Mouse (Mus musculus) ES-Bruce4 (cell line): ENCODE measurements at regions not wholly inside any gene's neighbourhood (a gene's known extent, or its start where the extent isn't known, plus 50 kb on each side); places are given as distances from the start of the nearest gene placed in this dataset.

ENCODE experiments used
- CTCF ChIP-seq: IDR thresholded peaks from one replicate; pipeline ENCODE4 v1.8.1; 2011; ENCODE audit warnings: low read depth, low read length
- POLR2A ChIP-seq: IDR thresholded peaks from one replicate; pipeline ENCODE4 v1.8.1; 2011; ENCODE audit warnings: low read length; ENCODE audit not compliant: insufficient read depth

DNA sequence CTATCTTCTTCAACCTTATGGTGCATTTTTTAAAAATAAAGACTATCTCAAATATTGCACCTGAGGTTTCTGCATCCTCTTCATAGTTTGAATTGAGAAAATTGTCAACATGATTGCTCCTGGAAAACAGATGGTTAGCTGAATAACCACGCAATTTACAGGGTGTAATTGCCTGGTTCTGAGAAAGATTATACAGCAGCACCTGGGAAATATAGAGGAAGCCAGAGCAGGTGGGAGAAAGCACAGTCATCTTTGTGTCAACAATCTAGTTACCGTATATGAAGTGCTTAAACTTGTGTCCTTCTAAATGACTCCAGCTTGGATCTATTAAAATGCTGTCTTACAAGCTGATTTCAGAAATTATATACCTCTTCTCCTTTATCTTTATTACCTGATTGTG is 740.8 kb upstream of the Sel1l start:
- TF ChIP-seq POLR2A (no peak), CTCF (no peak)
